Mouse (Mus musculus): ENCODE data around the gene D630036H23Rik. TPM values are rescaled to one million over a fixed set of nuclear protein-coding genes. Genes with fewer than 3 reads are reported as not detected.
A peak's percentile ranks its signal among the peaks of the same experiment; 100 is the strongest.
"Not testable (repeated sequence)": the region's sequence is repeated elsewhere in the genome, so short reads cannot be mapped to it uniquely, and the experiment has no call there.

The D630036H23Rik gene
- total RNA-seq (2014; fragmentation: Nextera tagmentation) (not detected in 2 replicates), total RNA-seq (2017) (1.6 TPM in 1 of 2 replicates, not detected in the other)

DNA sequence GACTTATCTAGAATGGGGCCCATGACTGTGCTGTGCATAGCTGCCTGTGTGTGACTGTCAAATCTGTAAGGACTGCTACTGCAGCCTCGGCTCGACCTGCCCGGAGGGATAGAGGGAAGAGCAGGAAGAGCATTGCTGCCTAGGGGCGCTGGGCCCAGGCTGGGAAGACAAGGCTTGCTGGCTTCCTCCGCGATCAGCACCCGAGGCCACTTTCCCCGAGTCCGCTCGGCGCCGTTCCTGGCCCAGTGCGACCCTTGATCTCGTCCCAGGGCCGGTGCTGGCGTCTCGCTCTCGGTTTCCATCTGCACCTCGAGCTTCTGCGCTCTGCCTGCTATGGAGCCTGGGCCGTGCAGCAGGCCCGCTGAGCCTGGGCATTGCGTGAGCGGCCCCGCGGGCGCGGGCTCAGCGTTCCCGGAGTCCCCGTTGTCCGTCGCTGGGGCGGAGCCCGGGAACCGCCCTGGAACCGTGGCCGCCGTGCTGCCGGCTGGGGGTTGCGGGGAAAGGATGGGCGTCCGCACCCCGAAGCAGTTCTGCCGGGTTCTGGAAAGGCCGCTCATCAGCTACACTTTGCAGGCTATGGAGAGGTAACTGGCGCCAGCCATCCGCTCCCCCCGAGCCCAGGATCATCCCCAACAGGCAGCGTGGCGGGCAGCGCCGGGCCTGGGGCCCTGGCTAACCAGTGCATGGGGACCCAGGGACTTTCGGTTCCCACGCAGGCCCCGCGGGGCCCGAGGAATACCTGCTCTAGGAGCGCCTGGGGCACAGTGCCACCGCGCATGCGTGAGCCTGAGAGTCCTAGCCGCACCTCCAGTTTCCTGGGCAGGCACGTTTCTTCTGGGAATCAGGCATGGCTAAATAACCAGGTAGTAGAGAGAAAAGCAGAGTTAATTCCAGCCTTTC is at the start of gene D630036H23Rik, which contains the start of gene Ispd:
D630036H23Rik (minus strand) TSS at position 741 of the 900 bp plus-strand sequence.
Ispd (plus strand) TSS at position 10 of the 900 bp plus-strand sequence.
- peak; percentile 81 for ATAC-seq (replicated peaks; ENCODE audit: poor library complexity, severe bottlenecking)

DNA sequence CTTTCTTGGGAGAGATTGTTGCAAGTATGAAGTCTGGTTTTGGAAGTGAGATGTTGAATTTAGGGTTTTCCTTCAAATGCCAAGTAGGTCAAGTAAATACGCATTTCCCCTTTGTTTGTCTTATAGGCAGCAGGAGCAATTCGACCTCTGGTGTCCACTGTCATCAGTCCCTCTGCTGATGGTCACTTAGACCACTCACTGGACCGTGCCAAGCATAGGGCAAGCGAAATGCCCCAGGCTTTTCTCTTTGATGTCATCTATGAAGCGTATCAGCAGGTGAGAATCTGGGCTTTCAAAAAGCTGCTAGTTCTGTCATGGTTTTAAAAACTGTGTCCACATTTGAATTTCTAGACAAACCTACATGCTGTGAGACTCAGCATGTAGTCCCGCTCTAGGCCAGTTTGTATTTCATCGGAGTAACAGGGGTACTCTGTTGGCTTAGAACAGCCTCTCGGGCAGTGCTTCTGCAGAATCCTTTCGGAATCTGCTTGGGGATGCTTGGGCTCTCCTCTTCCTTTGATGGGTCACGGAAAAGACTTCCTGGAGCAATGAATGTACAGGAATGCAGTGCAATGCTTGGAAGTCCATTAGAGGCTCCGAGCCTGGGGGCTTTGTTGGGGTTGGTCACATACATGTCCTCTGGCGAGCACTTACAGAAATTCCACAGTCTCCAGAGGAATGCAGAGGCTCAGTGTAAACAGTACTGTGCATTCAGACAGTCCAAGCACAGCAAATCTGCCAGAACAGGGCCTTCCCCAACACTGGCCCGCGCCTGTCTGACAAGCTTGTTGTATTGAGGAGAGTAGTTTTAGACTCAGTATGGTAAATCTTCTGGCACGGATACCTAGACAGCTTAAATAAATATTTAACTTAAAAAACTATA is 44.4 kb upstream of the D630036H23Rik start:
- no peak for ATAC-seq (replicated peaks; ENCODE audit: poor library complexity, severe bottlenecking)

DNA sequence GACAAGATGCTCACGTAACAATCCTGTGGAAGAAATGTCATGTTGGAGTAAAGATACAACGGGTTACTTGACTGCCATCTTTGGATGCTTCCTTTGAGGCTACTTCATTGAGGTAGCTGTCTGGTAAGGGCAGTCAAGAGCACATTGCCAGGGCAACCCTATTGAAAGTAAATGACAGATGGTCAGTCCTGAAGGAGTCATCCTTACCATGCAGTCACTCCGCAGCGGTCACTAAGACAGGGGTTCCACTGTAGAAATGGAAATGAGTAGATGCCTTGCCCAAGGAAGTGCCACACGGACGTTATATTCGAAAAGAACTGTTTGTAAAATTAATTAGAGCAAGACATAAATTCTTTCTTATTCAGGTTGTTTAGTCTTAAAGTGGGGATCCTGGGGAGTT is 43.3 kb upstream of the D630036H23Rik start:
- ATAC-seq (replicated peaks; ENCODE audit: poor library complexity, severe bottlenecking), result no peak

DNA sequence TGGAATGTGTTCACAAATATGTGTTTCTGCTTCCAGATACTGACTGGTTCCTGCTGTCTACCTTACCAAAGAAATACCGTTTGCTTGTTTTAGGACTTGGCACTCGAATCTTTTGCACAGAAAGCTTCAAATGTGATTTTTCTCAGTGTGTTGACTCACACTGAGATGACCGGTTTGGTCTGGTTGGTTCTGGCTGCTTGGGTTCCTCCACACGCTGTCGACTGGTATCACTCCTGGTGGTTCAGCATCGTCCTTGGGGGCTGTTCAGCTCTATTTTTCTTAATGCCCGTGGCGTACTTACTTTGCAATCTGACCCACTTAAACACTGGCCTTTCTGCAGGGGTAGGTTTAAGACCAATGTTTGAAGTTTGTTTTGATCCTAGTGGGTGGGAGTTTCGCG is 41.7 kb upstream of the D630036H23Rik start:
- ATAC-seq (replicated peaks; ENCODE audit: poor library complexity, severe bottlenecking), result no peak

DNA sequence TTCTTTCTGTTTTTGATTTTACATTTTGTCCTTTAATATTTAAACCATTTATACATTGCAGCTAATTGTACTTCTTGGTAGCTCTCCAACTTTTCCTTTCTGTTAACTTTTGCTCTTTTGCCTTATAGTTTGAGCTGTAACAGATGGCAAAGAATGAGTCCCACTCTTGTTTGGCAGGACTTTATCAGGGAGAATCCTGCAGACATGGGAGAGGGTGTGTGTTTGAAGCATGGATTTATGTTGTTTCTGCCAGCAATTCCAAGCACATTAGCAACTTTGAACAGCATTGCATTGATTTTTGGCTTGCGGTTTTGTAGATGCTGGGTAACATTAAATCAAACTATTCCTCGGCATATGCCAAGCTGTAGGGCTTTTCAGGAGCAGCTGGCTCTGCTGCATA is 13.1 kb upstream of the D630036H23Rik start:
- ATAC-seq (replicated peaks; ENCODE audit: poor library complexity, severe bottlenecking), result no peak

DNA sequence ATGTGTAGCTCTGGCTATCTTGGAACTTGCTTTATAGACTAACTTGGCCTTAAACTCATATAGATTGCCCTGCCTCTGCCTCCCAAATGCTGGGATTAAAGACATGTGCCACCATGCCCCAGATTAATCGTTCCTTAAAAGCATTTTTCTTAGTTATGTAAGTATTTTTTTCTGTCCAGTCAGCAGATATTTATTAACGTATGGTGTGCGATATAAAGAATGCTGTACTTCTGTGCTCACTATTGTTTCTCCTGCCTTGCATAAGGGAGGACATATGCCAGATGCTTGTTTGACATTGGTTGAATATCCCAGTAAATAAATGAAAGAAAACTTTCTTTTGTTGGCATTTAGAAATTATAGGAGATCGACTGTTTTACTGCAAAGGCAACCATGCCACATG is 5.0 kb upstream of the D630036H23Rik start:
- ATAC-seq (replicated peaks; ENCODE audit: poor library complexity, severe bottlenecking), result no peak

DNA sequence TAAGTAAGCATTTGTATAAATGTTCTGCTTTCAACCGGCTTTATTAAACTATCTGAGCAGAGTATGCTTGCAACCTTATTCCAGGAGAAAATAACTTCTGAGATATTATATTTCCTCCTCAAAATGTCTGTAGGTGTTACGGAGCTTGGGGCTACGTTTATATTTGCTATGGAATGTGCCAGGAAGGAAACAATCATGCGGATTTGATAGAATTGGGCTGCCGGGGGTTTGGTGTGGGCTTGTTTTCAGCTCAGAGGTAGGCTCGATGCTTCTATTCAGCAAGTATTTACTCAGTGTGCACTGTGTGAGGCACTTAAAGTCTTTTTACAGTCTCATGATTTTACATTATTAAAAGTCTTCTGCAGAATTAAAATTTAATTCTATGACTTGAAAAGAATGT is 3.4 kb upstream of the D630036H23Rik start:
- no peak for ATAC-seq (replicated peaks; ENCODE audit: poor library complexity, severe bottlenecking)

DNA sequence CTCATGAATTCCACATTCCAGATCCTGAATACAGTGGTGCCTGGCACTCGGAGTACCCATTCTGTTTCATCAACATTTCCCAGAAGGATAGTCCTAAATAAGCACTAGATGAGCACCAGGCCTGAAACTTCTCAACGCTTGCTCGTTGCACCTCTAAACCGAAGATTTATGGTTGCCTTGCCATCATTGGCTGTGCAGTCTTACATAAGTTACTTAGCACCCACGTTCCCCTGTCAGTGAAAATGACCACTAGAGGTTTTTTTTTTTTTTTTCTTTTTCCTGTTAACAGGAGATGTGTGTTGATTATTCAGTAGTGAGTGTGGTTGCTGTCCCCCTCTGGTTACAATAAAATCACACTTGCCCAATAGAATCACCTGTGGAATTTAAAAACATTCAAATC is 1.2 kb downstream of the D630036H23Rik start:
- ATAC-seq (replicated peaks; ENCODE audit: poor library complexity, severe bottlenecking), result peak; percentile 18; the same call in 1 of the 2 replicates

DNA sequence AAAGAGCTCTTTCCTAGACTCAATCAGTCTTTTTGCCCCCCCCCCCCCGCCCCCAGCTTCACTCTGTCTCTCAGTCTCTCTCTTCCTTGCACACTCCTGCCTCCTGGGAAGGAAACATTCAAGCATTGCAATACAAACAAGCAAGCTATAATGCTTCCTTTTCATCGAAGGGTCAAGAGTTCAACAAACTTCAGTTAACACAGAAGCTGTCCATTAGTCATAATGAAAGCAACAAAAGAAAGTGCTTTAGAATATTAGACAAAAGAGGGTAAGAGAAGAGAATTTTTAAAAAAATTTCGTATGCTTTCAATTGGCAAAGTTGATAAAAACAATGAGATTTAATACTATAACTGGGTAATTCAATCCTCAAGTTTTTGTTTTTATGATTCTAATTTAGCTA is 1.7 kb downstream of the D630036H23Rik start:
- no peak for ATAC-seq (replicated peaks; ENCODE audit: poor library complexity, severe bottlenecking)

DNA sequence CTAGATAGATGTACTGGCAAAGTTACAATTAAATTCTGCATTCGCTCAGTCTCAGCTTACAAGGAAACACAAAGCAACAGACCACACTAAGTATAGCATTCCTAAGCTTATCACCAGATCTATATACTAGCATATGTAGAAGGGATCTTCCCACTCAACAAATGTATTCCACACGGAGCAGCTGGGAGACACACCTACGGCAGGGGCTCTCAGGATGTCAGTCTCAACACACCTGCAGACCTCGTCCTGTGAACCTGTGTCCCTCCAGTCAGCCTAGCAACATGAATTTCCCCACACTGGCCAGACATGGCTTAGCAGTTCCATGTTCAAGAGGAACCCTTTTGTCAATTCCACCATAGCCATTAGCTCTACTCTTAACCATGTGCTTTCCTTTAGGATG is 5.6 kb downstream of the D630036H23Rik start:
- ATAC-seq (replicated peaks; ENCODE audit: poor library complexity, severe bottlenecking), result not testable (repeated sequence)

DNA sequence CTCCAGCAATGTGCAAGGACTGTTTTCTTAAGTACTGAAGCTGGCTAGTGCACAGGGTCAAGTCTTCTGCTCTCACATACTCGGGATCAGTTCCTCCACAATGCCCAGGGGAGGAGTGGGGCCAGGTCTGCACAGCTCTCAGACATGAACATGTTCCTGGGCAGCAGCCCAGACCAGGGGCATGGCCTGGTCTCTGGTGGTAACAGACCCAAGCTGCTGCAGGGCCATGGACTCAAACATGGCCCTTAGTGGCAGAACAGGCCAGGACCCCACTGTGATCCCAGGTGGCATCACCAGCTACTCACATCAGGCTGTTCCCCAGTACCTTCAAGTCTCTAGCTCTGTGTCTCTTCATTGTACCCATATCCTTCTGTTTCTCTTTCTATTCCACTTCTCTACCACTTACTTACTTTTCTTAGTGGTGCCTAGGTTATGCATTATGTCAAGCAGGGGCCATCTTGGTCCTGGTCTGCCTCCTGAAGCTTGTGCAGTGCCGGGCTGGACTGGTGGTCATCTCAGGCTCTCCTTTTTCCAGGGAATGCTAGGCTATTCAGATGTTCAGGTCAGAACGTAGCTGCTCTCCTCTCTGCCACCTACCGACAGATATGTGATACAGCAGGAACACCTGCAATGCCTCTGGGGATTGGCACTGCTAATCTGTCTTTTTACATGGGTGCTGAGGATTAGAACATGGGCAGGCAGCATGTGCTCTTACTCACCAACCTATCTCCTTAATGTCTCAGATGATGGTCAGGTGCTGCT is 8.6 kb downstream of the D630036H23Rik start:
- peak; percentile 42; the same call in 1 of the 2 replicates for ATAC-seq (replicated peaks; ENCODE audit: poor library complexity, severe bottlenecking)

DNA sequence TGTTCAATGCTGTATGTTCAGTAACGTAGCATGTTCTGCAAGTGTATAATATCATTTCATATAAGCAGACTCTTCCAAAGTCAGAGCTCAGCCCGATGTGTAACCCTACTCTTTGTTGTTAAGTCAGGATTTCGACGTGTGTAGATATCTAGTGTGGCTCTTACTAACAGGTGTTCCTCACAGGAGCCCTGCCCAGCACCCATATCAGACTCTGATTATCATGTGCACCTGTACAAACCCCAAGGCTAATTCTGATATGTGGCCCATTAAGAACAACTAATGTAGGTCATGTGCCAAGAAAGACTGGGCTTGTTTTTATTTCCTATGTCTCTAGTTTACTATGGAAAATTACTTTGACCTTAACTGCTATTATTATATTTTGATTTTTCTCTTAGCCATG is 18.0 kb downstream of the D630036H23Rik start:
- no peak for ATAC-seq (replicated peaks; ENCODE audit: poor library complexity, severe bottlenecking)

DNA sequence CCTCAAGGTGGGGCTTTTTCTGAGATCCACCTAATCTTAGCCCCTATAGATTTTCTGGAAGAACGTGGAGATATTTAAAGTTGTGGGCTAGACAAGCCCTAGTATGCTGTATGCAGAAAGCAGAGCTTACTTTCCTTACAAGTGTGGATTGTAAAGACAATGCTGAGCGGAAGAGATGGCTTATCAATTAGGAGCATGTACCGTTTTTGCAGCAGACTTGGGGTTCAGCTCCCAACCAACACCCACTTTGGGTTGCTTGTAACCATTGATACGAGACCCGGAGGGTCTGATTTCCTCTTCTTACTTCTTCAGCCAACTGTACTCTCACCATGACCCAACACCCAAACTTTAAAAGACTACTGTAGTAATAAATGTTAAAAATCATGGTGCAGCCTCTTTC is 21.3 kb downstream of the D630036H23Rik start:
- no peak for ATAC-seq (replicated peaks; ENCODE audit: poor library complexity, severe bottlenecking)

DNA sequence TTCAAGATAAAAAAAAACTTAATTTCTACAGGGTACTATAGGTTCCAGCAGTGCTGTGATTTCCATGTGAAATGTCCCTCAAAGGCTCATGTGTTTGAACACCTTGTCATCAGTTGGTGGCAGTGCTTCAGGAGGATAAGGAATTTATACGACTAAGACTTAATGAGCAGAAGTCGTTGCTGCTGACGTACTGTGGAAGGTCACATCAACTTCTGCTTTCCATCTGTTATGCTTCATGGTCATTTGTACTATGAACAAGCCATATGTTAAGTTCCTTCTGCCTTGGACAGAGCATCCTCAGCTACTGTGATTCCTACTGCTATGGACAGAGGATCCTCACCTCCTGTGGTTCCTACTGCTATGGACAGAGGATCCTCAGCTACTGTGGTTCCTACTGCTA is 21.9 kb downstream of the D630036H23Rik start:
- no peak for ATAC-seq (replicated peaks; ENCODE audit: poor library complexity, severe bottlenecking)

DNA sequence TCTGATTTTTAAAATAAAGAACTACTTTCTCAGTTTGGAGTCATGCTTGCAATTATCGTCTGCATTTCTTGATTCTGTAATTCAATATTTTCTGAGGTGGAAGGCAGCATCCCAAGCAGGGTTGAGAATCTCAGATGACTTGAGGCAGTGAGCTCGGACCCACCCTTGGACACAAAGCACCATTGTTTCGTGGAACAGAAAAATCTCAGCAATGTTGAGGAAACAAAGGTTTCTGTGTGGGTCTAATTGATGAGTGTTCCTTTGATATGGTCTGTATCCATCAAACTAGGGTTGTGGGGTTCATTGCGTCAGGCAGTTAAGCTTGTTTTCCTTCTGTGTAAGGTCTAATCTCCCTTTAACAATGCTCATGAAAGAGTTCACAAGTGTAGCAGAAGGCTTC is 37.9 kb downstream of the D630036H23Rik start:
- no peak for ATAC-seq (replicated peaks; ENCODE audit: poor library complexity, severe bottlenecking)

DNA sequence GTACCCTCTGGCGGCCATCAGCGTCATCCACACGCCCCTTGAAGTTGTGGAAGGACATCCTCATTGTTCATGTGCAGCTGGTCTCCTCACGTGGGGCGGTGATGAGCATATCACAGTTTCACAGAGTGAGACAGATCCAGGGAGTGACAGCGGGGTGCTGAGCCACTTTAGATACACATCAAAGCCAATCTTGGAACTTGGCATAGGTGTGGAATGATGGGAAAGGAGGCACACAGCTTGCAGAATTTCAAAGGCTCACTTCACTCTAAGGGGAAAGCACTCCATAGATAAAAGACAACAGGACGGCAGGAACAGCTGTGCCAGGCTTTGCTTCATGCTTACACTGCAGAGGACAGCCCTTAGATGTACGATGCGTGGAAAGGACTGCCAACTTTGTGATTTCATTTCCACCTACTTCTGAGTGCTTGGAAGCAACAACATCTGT is 48.1 kb downstream of the D630036H23Rik start:
- no peak for ATAC-seq (replicated peaks; ENCODE audit: poor library complexity, severe bottlenecking)

DNA sequence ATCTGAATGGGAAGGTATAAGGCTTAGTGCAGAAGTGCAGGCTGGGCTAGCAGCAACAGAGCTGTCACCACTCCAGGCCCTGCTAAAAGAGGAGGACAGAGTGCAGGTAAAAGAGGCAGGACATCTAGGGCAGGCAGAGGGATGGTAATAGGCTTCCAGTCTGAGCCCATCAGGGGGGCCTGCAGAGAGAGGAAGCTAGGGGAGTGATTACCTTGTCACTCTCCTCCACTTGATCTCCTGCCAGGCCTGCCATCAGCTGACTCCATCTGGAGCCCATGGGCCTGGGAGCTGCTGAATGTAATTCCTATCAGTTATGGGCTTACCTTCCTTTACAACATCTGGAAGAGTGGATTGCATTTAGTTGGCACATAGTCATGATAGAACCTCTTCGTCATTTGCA is 49.3 kb downstream of the D630036H23Rik start:
- ATAC-seq (replicated peaks; ENCODE audit: poor library complexity, severe bottlenecking), result no peak

Data from granulocyte monocyte progenitor cell, adult 5-6 weeks (primary cell).